Mouse (Mus musculus) adipocyte (in vitro differentiated cells): ENCODE data around the gene Pax3.
A peak's percentile ranks its signal among the peaks of the same experiment; 100 is the strongest.

Source experiments
- DNase-seq: peaks from one replicate; pipeline ENCODE4 v3.0.0-alpha.2; 2016; ENCODE audit warnings: low spot score

Pax3 gene

DNA sequence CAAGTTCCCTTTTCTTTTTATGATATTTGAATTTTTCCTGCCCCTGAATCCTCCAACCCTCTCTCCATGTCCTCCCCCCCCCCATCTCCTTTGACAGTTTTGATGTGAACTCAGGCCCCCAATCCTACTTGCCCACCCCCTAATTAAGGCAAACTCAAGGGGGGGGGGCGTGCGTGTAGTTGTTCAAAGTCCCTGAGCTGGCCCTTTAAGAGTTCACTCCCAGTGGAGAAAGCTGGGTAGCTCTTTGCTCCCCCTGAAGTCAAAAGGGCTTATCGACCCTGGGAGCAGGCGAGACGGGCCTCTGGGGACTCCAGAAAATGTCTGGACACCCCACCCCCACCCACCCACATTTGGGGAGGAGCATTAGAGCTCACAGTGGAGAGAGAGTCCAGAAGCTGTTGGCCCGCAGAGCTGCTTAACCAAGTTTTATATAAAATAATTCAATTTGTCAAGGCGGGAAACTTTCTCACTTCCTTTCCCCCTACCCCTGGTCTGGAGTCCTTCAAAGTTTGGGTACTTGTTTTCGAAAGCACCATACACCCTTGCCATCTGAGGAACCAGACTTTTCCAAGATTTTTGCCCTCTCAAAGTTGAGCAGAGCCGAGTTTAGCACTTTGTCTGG lies 1.5 kb upstream of the Pax3 start:
- no peak for DNase-seq

DNA sequence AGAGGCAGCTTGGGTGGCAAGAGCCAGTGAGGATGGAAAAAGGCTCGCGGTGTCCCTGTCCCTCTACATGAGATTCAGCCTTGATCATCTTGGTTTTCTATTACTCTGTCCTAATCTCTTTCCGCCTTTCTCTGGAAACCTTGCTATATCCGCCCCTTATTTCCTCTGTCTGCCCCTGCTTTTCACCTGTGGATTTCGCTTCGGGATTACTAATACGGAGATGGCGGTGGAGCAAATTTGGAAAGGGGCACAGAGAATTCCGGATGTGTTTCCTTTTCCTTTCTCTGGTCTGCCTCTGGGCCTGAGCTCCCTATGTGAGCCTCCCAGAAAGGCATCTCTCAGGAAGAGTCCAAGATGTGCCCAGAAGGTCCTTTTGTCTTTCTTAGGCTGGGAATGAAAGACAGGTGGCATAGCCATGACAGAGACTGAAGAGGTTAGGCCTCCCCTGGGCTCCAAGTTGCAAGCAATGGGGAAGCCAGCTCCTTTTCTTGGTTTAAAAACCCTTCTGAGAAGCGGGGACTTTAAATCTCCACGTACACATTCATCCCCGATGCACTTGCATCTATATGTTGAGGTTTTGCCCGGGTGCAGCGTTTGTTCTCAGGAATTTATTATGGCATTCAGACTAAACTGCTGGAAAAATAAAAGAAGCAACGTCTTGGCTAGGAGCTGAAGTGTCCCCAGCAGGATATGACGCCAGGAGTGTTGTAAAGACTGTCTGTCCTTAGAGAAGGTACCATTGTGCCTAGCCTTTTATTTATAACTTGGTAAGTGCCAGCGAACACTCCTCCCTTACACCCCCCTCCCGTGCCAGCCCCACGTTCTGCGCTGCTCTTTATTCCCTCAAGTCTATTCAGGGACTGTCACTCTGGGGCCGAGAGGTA lies 659 bp upstream of the Pax3 start:
- no peak for DNase-seq

DNA sequence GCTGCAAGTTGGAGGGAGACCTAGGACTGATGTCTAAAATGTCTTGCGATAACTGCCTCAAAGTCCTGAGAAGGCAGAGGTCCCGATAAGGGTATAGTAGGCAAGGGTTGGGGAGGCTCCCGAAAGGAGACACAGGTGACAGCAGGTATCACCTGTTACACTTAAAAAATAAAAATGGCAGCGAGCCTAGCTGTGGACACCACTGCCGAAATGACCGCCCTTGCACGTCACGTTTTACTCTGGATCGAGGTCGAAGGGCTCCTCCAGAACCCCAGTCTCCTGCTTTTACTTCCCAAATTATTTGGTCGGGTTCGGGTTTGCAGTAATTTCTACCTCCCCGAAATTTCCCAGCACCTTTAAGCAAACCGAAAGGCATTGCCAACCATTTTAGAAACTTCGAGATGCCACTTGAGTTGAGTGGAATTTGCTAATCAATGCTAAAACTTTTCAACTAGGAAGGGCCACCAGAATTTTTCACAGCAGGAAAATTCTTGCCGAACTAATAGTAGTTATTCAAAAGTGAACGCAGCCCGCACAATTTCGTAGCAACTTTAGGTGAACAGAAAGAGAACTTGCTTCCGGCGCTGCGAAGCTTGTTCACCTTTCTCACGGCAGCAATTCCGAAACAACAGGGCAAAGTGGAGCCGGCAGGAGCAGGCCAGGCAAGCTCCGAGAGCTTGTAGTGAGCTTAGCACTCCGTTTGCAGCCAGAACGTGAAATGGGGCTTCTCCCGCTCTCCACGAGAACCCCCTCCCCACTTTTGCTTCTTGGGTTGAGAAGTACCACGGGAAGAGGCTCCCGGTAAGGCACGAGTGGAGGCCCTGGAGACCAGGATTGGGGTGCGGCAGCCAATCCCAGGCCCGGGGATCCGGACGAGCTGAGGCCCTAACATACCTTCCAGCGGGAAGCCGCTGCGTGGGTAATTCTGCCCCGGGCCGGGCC lies 892 bp downstream of the Pax3 start:
- DNase-seq: peak; percentile 48

DNA sequence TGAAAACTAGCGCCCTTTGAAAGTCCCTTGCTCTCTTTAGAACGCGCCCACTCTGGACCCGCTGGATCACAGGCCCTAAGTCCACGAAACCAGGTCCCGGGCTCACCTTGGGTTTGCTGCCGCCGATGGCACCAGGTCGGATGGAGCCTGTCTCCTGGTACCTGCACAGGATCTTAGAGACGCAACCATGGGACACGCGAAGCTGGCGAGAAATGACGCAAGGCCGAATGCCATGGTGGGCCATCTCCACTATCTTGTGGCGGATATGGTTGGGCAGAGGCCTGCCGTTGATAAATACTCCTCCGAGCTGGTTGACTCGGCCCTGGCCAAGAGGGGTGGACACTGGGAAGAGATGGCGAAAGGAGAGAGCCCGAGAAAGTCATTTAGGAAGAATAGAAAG lies 1.8 kb downstream of the Pax3 start:
- DNase-seq: no peak

DNA sequence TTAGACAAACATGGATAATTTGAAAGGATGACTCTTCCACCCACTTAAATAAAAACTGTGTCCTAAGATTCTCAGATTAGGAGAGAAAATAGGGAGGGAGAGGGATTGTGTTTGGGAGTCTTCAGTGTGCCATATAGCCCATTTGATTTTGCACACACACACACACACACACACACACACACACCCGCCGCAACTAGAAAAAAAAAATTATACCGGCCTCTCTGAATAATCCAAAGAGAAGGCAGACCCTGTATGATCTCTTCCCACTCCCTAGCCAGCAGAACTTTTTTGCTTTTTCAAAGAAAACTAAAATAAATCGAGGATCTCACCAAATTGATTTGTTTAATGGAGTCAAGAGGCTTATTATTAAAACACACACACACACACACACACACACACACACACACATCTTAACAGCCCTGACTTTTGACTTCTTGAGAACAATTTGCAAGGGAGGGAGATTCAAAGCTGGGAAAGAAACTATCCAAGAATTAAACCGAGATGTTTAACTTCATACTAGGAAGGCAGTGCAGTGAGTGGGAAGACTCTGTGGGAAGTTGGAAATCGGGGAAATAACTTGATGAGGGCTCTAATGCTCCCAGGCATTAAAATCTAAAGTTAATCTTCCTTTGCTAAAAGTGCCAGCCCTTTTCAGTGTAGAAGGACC lies 2.4 kb downstream of the Pax3 start:
- DNase-seq: no peak

DNA sequence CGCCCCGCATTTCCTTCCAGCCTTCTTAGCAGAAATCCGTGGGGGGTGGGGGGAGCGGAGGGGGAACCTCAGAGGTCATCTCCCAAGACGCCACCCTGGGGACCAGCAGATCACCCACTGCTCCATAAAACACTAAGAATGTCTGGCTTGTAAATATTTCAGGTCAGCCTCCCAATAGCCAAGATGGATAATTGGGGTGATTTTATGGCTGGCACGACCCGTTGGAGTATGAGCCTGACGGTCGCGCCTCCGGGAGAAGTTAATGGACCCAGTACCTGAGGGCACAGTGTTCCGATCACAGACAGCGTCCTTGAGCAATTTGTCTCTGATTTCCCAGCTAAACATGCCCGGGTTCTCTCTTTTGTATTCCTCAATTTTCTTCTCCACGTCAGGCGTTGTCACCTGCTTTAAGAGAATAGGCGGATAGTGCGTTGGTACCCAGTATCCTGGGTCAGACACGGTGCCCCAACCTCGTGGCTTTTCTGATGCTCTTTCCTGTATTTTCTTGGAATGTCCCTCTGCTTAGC lies 3.4 kb downstream of the Pax3 start:
- no peak for DNase-seq

DNA sequence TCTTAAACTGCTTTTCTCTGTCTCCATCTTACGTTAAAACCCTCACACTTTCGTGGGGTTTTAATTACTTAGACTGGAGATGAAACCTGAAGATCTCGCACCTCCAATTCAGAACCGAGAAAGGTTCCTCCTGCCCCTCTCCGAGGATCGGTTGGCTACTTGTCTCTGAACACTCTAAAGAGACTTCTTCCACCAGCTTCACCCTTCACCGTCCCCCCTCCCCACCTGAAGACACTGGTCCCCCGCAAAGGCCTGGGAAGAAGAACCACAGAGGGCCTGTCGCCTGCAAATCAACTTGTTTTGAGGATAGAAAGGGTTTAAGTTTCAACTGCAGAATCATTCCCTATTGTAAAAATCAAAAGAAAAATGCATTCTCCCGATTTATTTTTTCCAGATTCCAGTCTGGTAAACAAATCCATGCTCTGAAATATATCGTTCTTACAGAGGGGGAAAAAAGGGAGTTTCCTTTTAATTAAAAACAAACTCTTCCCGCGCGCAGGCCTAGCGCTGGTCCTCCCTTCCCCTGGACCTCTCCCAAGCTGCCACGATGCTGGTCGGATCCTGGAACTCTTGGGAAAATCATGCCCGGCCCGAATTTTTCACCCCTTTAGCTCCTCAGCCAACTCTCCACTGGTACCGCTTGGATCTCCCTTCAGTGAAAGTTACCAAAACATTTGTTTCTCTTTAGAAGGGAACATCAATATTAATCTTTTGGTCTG lies 4.0 kb downstream of the Pax3 start:
- DNase-seq: no peak

DNA sequence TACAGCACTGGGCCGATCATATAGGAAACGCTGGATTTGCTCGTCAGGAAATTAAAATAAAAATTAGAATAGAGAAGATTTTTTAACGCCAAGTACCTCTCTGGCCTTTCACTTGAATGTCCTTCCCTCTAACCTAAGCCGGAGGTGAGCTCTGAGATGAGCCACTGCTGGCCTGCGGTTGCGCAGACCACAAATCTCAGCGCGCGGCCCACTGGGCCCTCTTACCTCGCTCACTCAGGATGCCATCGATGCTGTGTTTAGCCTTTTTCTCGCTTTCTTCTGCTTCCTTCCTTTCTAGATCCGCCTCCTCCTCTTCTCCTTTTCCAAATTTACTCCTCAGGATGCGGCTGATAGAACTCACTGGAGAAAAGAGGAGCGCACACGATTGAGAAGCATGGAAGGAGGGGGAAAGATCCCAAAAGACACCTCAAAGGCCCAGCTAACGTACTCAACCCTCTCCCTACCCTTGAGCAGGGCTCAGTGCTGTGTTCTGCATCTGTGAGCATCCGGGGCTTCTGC lies 4.7 kb downstream of the Pax3 start:
- no peak for DNase-seq

DNA sequence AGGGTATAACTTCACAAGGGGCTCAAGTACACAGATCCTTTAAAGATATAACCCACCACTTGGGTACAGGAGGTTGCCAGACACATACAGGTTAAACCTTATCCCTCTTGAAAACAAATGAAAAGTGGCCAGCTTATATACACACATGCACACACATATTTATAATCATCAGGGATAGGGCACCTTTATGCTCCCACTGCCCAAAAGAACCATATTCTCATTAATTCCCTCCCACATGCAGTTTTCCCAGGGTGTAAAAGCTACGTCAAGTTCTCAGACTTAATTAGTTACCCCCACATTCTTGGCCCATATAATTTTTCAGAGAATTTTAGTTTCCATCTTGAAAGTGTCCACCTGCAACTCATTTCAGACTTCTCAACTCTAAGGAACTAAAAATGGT lies 5.2 kb downstream of the Pax3 start:
- no peak for DNase-seq

DNA sequence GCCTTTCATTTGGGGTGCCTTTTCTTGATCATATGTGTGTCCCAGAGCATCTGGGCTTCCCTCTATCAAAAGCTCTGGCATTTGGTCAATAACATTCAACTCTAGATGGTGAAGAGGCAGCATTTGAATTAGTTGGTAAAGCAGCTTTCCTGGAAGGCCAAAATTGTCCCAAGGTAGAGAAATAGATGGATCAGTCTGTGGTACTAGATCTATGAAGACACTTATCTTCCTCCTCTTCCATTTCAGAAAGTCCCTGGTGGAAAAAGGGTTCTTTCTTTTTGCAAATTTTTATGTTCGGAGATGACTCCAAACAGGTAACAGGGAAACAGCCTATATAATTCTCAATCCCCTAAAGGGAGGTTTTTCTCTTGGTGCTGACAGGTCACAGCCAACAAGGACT lies 5.6 kb downstream of the Pax3 start:
- no peak for DNase-seq

DNA sequence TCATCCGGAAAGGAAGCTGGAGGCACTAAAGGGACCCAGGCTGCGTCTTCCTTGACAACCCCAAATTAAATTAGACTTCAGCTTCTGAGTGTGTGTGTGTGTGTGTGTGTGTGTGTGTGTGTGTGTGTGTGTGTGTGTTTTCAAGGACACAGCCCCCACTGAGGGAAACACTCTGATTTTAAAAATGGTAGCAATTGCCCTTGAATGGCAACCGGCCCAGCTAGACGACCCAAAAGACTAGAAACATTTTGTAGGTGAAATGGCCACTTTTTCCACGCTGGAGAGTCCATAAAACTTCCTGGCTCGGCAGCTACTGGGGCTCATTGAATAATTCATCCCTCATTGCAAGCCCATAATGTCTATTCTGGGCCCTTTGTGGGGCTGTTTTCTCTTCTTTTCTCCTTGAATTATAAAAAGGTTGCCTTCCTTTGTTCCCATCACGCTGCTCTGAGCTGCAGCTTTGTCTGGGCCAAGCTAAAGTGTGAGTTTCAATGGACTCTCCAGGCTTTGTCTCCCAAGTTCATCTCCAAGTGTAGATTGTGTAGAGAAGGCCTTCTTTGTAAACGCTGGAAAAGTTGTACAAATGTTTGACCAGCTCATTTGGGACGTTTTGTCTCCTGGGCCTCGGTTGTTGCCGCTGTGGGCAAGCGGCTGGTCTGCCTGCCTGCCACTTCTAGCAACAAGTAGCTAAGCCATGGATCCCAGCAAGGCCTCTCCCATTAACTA lies 6.4 kb downstream of the Pax3 start:
- DNase-seq: no peak

DNA sequence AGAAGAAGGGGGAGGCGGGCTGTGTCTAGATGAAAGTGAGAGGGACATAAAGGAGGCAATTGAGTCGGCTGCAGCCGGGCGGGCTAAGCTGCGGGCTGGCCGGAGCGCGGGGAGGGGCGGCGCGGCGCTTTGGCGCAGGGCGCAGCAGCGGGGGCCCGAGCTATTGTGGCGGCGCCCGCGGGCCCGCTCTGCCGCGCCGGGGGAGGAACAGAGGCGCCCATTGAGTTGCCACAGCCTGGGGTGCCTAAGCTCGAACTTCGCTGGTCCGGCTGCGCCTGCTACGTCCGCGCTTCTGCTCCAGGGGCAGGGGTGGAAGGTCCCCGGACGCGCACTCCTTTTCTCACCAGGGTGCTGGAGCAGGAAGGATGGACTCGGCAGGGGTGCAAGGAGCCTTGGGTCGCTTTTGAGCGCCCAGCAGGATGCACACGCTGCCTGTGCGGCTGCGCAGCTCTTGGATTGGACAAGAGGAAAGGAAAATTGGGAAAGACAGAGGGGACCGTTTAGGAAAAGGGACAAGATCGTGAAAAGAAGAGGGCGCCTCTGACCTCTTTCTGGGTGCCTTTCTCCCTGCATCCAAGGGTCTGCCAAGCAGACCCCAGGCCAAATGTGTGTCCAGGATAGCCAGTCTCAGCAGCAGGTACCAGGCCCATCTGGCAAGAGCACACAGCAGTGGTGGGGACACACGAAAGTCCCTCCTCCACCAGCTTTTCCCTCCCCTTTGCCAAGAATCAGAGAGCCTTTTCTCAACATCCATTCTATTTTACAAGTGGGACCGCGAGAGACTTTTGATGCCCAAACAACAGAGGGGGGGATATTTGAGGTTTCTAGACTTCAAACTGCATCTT lies 7.2 kb downstream of the Pax3 start:
- no peak for DNase-seq

DNA sequence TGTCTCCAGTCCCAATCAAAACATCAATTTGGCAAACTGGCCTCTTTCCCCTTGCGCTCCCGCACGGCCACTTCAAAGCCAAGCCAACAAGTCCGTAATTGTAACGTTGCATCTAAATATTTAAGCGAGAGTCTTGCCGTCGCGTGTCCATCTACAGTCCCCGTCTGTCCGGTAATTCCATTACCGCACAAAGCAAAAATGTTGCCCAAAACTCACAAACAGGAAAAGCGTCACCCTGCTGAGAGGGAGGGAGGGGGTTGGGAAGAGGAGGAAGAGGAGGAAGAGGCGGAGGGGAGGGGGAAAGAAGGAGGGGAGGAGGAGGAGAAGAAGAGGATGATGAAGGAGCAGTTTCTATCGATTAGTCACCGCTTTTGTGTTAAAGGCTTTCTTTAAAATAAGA lies 7.9 kb downstream of the Pax3 start:
- no peak for DNase-seq

DNA sequence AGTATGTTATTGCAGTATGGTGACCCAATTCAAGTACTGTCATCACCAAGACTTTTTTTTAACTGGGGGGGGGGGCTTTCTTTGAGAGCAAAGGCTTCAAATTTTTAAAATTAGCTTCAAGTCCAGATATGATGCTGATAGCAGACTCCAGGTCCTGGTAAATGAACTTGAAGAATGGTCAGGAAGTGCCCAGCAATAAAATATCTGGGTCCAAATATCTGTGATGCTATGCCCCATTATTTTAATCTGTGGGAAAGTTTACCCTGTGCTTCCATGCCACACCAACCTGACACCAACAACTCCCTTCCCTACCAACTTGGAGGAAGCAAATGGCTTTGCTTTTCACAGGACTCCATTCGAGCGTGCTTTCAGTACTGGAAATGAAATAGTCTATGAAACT lies 8.6 kb downstream of the Pax3 start:
- DNase-seq: no peak

DNA sequence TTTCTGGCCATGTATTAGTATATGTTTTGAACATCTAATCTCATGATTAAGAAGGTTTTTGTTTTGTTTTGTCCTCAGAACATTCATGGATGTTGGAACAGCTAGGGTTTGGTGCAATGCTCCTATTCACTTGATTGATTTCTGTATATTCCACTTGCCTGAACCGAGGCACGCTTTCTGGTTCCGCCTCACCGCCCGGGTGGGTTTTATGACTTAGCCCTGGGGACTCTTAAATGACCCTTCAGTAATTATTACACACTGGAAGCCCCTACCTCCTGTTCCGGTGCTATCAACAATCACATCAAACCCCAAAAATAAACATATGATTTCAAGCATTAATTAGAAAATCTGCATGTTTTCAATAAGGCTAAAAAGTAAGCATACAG lies 9.2 kb downstream of the Pax3 start:
- no peak for DNase-seq

DNA sequence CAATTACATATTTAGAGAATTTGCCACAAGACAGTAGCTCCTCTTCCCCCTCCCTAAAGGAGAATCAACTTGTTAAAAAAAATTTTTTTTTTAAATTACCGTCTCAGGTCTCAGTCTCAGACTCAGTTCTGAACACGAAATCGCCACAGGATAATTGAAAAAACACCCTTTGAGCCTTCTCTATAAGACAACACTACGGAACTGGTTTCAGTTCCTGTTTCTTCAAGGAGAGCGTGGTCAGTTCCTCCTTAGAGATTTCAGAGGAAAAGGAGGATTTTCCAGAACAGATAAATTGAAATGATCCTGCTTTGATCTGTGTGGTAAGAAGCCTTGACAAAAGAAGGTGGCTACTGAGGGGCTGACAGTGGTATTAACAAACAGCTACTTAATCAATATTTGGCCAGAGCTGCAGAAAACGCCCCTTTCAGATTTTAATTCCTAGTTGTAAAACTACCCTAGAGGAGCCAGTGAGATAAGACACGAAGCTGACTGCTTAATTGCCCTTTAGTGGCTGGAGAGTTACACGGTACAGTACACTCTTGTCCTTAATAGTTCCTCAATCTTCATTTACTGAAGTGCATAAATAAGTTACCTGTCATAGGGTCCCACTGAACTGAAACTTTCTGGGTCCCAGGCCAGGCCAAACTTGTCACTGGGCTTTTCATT lies 9.7 kb downstream of the Pax3 start:
- DNase-seq: no peak

DNA sequence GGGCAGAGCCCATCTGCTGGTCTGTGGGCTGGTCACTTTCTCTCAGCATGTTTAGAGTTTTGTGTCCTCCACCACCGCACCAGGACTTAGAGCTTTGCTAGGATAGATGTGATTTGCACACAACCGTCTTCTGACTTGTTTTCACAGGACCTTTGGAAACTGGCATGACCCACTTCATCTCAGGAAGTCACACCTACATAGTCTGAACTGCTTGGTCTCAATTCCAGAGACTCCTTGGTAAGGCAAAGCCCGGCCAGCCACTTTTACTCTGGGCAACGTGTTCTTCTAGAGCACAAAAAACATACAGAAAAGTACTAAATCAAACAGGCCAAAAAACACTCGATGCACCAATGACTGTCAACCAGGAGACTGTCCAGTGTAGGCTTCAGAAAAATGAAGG lies 14.0 kb downstream of the Pax3 start:
- no peak for DNase-seq

DNA sequence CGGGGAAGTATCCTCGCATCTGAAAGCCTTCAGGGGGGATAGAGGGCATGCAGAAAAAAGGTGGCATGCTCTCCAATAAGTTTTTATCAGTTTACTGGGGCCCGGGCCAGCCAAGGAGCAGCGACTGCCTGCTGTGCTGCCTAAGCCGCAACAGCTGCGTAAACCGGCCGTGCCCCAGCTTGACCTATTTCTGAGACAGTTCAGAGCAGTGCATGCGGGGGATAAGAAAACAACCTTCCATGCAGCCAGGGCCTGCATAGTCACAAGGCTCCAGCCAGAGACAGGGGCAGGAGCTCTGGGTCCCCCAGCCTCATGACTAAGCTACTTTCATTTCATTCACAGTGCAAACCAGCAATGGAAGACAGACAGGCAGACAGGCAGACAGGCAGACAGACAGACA lies 15.1 kb downstream of the Pax3 start:
- DNase-seq: no peak

DNA sequence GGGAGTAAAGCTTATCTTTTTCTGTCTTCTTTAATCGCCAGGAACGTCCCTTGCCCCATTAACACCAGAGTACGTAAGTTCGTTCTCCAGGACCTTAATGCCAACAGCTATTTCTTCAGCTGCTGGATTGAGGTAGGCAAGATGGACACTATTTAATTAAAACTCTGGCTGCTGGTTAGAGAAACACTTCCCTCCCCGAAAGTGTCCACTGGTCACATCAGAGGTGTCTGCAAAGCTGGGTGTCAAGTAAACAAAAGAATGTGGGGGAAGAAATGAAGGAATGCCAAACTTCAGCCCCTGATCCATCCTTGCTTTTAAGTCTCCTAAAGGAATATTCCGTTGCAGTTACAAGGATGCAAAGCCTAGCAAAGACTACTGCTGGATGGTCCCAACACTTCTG lies 24.6 kb downstream of the Pax3 start:
- no peak for DNase-seq
